Mouse (Mus musculus) G1E (cell line): ENCODE measurements around the gene Cd276.

ENCODE experiments used
- CTCF ChIP-seq: IDR thresholded peaks from 2 replicates; pipeline ENCODE4 v1.5.1; 2012; ENCODE audit warnings: low read depth, low read length, inconsistent platforms, mixed read lengths
- TAL1 ChIP-seq: conservative IDR thresholded peaks from 2 replicates; pipeline ENCODE4 v1.6.1; 2012; ENCODE audit warnings: low read depth, low read length, inconsistent platforms, mixed read lengths

- no peak for TF ChIP-seq CTCF
- no peak for TF ChIP-seq TAL1
Measured at GRCm38 (mm10) chr9:58557457-58558455, 2.5 kb upstream of the Cd276 start.
